Mouse (Mus musculus): ENCODE results near the gene Smarcc1.
"Not testable (repeated sequence)": the region's sequence is repeated elsewhere in the genome, so short reads cannot be mapped to it uniquely, and the experiment has no call there.

The Smarcc1 gene

GRCm38 (mm10) chr9:110116977-110117778 lies at the start of gene Smarcc1:
Smarcc1 (plus strand) TSS chr9:110117708.
- peak; percentile 64 for DNase-seq (ENCODE audit: low read depth, low spot score)

- DNase-seq (ENCODE audit: low read depth, low spot score): no peak
Measured at GRCm38 (mm10) chr9:110068745-110069144, 48.8 kb upstream of the Smarcc1 start.

GRCm38 (mm10) chr9:110070358-110070757 lies 47.1 kb upstream of the Smarcc1 start:
- no peak for DNase-seq (ENCODE audit: low read depth, low spot score)

- DNase-seq (ENCODE audit: low read depth, low spot score): no peak
Measured at GRCm38 (mm10) chr9:110071011-110071410, 46.5 kb upstream of the Smarcc1 start.

GRCm38 (mm10) chr9:110071843-110072242 lies 45.7 kb upstream of the Smarcc1 start:
- DNase-seq (ENCODE audit: low read depth, low spot score): peak; percentile 5

- DNase-seq (ENCODE audit: low read depth, low spot score): not testable (repeated sequence)
Measured at GRCm38 (mm10) chr9:110076468-110076867, 41.0 kb upstream of the Smarcc1 start.

- no peak for DNase-seq (ENCODE audit: low read depth, low spot score)
Measured at GRCm38 (mm10) chr9:110081066-110081465, 36.4 kb upstream of the Smarcc1 start.

- no peak for DNase-seq (ENCODE audit: low read depth, low spot score)
Measured at GRCm38 (mm10) chr9:110084201-110084964, 33.1 kb upstream of the Smarcc1 start.

- no peak for DNase-seq (ENCODE audit: low read depth, low spot score)
Measured at GRCm38 (mm10) chr9:110085693-110086092, 31.8 kb upstream of the Smarcc1 start.

GRCm38 (mm10) chr9:110093303-110093702 lies 24.2 kb upstream of the Smarcc1 start:
- DNase-seq (ENCODE audit: low read depth, low spot score): no peak

GRCm38 (mm10) chr9:110094761-110095160 lies 22.7 kb upstream of the Smarcc1 start:
- no peak for DNase-seq (ENCODE audit: low read depth, low spot score)

GRCm38 (mm10) chr9:110097791-110098190 lies 19.7 kb upstream of the Smarcc1 start:
- no peak for DNase-seq (ENCODE audit: low read depth, low spot score)

- peak; percentile 76 for DNase-seq (ENCODE audit: low read depth, low spot score)
Measured at GRCm38 (mm10) chr9:110100627-110101600, 16.6 kb upstream of the Smarcc1 start.

- no peak for DNase-seq (ENCODE audit: low read depth, low spot score)
Measured at GRCm38 (mm10) chr9:110116353-110116976, 1.0 kb upstream of the Smarcc1 start.

- DNase-seq (ENCODE audit: low read depth, low spot score): no peak
Measured at GRCm38 (mm10) chr9:110117779-110118139, 251 bp downstream of the Smarcc1 start, which contains the start of gene Dhx30. Dhx30 (minus strand) TSS chr9:110117830.

- no peak for DNase-seq (ENCODE audit: low read depth, low spot score)
Measured at GRCm38 (mm10) chr9:110118249-110118648, 741 bp downstream of the Smarcc1 start.

GRCm38 (mm10) chr9:110121424-110121823 lies 3.9 kb downstream of the Smarcc1 start:
- no peak for DNase-seq (ENCODE audit: low read depth, low spot score)

GRCm38 (mm10) chr9:110123322-110123721 lies 5.8 kb downstream of the Smarcc1 start:
- no peak for DNase-seq (ENCODE audit: low read depth, low spot score)

- not testable (repeated sequence) for DNase-seq (ENCODE audit: low read depth, low spot score)
Measured at GRCm38 (mm10) chr9:110124008-110124540, 6.6 kb downstream of the Smarcc1 start.

- DNase-seq (ENCODE audit: low read depth, low spot score): no peak
Measured at GRCm38 (mm10) chr9:110130896-110131524, 13.5 kb downstream of the Smarcc1 start.
